Mouse (Mus musculus) kidney, postnatal 0 days (tissue): ENCODE results near the gene Abcg5. TPM values are rescaled to one million over a fixed set of nuclear protein-coding genes. Genes with fewer than 3 reads are reported as not detected.

ENCODE experiments used
- ATAC-seq: fragments of 200-750 bp; cut with Nextera tagmentation; replicated peaks from 2 replicates; pipeline ENCODE4 v1.8.0; 2017; ENCODE audit warnings: low read depth, moderate number of reproducible peaks, moderate TSS enrichment, moderate library complexity; ENCODE audit not compliant: low FRiP score
- DNase-seq: peaks from one replicate; pipeline ENCODE4 v3.0.0-alpha.2; 2016; ENCODE audit warnings: low spot score
- H3K27ac ChIP-seq: fragments of 300-500 bp; sonication (generic); 2 replicates; pipeline ENCODE4 v1.5.1; 2014; ENCODE audit warnings: mild to moderate bottlenecking
- H3K27me3 ChIP-seq: fragments of 300-500 bp; sonication (generic); 2 replicates; pipeline ENCODE4 v1.6.1; 2014; ENCODE audit warnings: low read length, mixed read lengths; ENCODE audit not compliant: insufficient read depth
- H3K36me3 ChIP-seq: fragments of 300-500 bp; sonication (generic); 2 replicates; pipeline ENCODE4 v1.6.1; 2014; ENCODE audit warnings: low read length, mixed read lengths; ENCODE audit not compliant: insufficient read depth
- H3K4me1 ChIP-seq: fragments of 300-500 bp; sonication (generic); replicated peaks from 2 replicates; pipeline ENCODE4 v1.6.1; 2014; ENCODE audit warnings: antibody characterized with exemption, low read length, mixed read lengths; ENCODE audit not compliant: insufficient read depth
- H3K4me2 ChIP-seq: fragments of 300-500 bp; sonication (generic); 2 replicates; pipeline ENCODE4 v1.6.1; 2014; ENCODE audit warnings: mild to moderate bottlenecking, low read length, moderate library complexity, mixed read lengths
- H3K4me3 ChIP-seq: fragments of 300-500 bp; sonication (generic); replicated peaks from 2 replicates; pipeline ENCODE4 v1.5.1; 2014; ENCODE audit warnings: low read depth, low read length
- H3K9ac ChIP-seq: fragments of 300-500 bp; sonication (generic); 2 replicates; pipeline ENCODE4 v1.6.1; 2014; ENCODE audit warnings: low read depth, low read length
- H3K9me3 ChIP-seq: fragments of 300-500 bp; sonication (generic); replicated peaks from 2 replicates; pipeline ENCODE4 v1.6.1; 2016; ENCODE audit warnings: low read length, inconsistent platforms, mixed read lengths
- CTCF ChIP-seq: IDR thresholded peaks from 2 replicates; pipeline ENCODE4 v1.5.1; 2016; ENCODE audit warnings: antibody characterized with exemption, low read depth, mild to moderate bottlenecking, moderate library complexity
- WGBS: fragments of 180-500 bp; shearing (Covaris S2); extraction: QIAGEN DNeasy Blood & Tissue Kit; methylation state at CpG from one replicate; pipeline ENCODE4 v1.1.7; 2014; 5-methylcytosine and 5-hydroxymethylcytosine counted together
- polyA plus RNA-seq: library from polyadenylated mRNA; unstranded; fragments of >200 nt; fragmentation: Nextera tagmentation; extraction: Ambion mirVana; gene quantifications from 2 replicates; pipeline ENCODE4 v1.2.1, GENCODE M21; 2015

Gene Abcg5
- polyA plus RNA-seq, 1 experiment from 2014 or later = 4.8 TPM

DNA sequence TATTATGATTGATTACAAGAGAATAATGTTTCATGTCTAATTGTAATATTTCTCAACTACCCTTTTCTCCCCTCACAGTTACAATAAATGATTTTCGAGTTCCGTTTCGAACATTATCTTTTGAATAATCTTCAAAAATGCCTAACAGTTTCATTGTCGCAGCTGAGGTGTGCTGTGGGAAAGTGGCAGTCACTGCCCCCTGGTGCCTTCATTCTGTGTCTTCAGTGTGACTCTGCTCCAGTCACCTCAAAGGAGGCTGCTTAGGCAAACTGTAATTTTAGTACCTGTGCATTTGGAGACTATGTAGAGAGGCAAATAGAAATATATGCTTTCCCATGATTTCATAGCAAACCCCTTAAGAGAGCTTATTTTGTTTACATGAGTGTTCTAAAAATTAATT is 60.8 kb downstream of the Abcg5 start:
- H3K4me3 ChIP-seq = no peak overlapping the region
- H3K36me3 ChIP-seq = peaks cover 3% of the 10 kb centered on the region; the same call in 1 of the 2 replicates
- DNase-seq = no peak
- H3K4me1 ChIP-seq = peaks cover 4% of the 10 kb centered on the region; the same call in 1 of the 2 replicates
- no peak overlapping the region for H3K27ac ChIP-seq
- TF ChIP-seq CTCF = peak; percentile 55
- H3K4me2 ChIP-seq = no peak overlapping the region
- 73% methylated on average over 4 of the region's 4 CpGs for WGBS
- no peaks in the 10 kb centered on the region for H3K9me3 ChIP-seq
- no peak for ATAC-seq
- no peaks in the 10 kb centered on the region for H3K27me3 ChIP-seq
- no peak overlapping the region for H3K9ac ChIP-seq

DNA sequence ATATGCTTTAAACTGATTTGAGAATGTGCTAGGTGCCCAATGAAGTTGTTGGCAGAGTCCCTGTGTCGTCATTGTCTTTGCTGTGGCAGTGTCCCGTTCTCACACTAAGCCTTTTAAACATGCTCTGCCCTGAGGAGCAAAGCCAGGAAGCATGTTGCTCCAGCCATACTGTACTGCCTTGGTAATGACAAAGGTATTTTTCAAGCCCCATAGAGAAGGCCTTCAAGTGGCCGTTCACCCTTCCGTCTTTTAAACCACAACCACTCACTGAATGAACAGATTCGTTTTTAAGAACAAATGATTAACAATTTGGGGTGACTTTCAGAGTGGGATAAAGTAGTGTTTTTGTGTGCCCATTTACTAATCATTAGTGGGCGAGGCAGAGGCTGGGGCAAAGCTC is 61.6 kb downstream of the Abcg5 start:
- no peak for DNase-seq

DNA sequence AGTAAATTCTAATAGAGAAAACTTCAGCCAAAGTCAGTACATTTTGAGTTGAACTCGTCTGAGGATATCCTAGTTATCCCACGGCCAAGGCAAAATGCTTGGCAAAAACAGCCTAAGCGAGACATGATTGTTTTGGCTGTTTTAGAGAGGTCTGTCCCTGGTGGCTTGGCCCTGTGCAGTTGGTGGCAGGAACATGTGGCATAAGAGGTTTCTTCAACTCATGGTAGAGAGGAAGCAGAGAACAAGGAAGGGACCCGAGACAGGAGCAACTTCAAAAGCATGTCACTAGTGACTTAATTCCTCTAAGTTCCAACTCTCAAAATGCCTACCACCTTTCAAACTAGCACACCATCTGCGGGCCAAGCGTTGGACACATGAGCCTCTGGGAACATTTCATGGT is 62.2 kb downstream of the Abcg5 start:
- H3K4me2 ChIP-seq = no peak overlapping the region
- no peaks in the 10 kb centered on the region for H3K27me3 ChIP-seq
- H3K9me3 ChIP-seq = no peaks in the 10 kb centered on the region
- H3K36me3 ChIP-seq = peaks cover 6% of the 10 kb centered on the region; the same call in 1 of the 2 replicates
- DNase-seq = no peak
- no peak for TF ChIP-seq CTCF
- H3K27ac ChIP-seq = no peak overlapping the region
- no peak for ATAC-seq
- H3K4me3 ChIP-seq = no peak overlapping the region
- WGBS = 86% methylated on average over 6 of the region's 6 CpGs
- H3K4me1 ChIP-seq = no peaks in the 10 kb centered on the region
- no peak overlapping the region for H3K9ac ChIP-seq

More for the DNA sequence above, 61.6 kb downstream of the Abcg5 start:
- ATAC-seq = no peak
- Histone ChIP-seq H3K4me1 (no peaks in the 10 kb centered on the region), H3K4me3 (no peak overlapping the region), H3K9me3 (no peaks in the 10 kb centered on the region), H3K27me3 (no peaks in the 10 kb centered on the region), H3K27ac (no peak overlapping the region), H3K36me3 (peaks cover 3% of the 10 kb centered on the region; the same call in 1 of the 2 replicates), H3K9ac (no peak overlapping the region), H3K4me2 (no peak overlapping the region)
- 84% methylated on average over 6 of the region's 6 CpGs for WGBS
- TF ChIP-seq CTCF = no peak

DNA sequence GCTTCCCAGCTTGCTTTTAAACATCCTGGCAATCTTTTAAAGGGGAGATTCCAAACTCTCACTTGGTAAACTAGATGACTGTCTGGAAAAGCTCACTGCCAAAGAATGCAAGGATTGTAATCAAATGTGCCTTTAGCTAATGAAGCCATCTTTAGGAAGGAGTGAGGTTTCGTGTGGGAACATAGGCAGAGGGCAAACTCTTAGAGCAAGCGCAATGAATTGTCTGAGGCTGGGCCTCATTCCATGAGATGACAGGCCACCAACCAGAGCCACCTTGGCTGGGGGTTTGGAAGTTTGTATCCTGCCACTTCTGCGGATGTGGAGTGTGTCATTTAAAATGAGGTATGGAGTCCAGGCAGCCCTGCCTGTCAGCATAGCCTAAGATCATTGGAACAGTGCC is 62.7 kb downstream of the Abcg5 start:
- Histone ChIP-seq H3K4me3 (no peak overlapping the region), H3K27me3 (no peaks in the 10 kb centered on the region), H3K9me3 (no peaks in the 10 kb centered on the region), H3K27ac (no peak overlapping the region), H3K4me1 (no peaks in the 10 kb centered on the region), H3K36me3 (peaks cover 6% of the 10 kb centered on the region; the same call in 1 of the 2 replicates), H3K4me2 (no peak overlapping the region), H3K9ac (no peak overlapping the region)
- no peak for ATAC-seq
- no peak for TF ChIP-seq CTCF
- no peak for DNase-seq
- 76% methylated on average over 3 of the region's 3 CpGs for WGBS

DNA sequence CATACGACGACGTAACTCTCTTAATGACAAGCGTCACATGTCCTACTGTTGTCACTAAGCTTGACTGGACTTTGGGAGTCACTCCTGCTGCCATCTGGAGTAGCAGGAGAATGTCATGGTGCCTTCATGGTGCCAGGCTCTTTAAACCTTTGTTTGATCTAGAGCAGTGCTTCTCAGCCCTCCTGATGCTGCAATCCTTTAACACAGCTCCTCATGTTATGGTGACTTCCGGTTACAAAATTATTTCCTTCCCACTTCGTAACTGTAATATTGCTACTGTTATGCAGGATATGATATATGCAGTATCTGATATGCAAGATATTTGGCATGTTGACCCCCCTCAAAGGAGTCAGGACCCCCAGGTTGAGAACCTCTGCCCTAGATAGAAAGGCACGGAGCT is 63.7 kb downstream of the Abcg5 start:
- Histone ChIP-seq H3K27me3 (no peaks in the 10 kb centered on the region), H3K27ac (no peak overlapping the region), H3K4me3 (no peak overlapping the region), H3K4me2 (no peak overlapping the region), H3K36me3 (peaks cover 11% of the 10 kb centered on the region), H3K4me1 (no peaks in the 10 kb centered on the region), H3K9me3 (no peaks in the 10 kb centered on the region), H3K9ac (no peak overlapping the region)
- no peak for DNase-seq
- 82% methylated on average over 7 of the region's 7 CpGs for WGBS
- no peak for ATAC-seq
- no peak for TF ChIP-seq CTCF

DNA sequence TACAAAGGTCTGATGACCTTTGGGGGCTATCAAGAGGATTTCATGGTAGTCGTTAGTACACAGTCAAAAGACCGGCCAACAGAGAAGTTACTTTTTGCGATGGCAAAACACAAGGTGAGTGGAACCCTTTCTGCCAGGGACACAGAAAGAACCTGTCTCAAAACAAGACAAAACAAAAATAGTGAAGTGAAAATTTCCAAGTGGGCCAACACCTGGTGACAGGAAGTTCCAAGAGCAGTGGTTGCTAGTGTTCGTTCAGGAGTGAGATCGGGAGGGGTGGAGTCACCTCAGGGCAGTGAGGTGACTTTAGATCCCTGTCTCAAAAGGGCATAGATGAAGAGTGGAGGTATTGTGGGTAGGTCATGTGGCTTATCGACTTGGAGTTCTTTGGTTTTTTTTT is 64.9 kb downstream of the Abcg5 start:
- TF ChIP-seq CTCF = no peak
- DNase-seq (no peak), ATAC-seq (no peak)
- Histone ChIP-seq H3K4me1 (no peaks in the 10 kb centered on the region), H3K27ac (no peak overlapping the region), H3K36me3 (peaks cover 17% of the 10 kb centered on the region), H3K27me3 (no peaks in the 10 kb centered on the region), H3K9ac (no peak overlapping the region), H3K4me3 (no peak overlapping the region), H3K4me2 (no peak overlapping the region), H3K9me3 (no peaks in the 10 kb centered on the region)
- WGBS = 89% methylated on average over 6 of the region's 6 CpGs

DNA sequence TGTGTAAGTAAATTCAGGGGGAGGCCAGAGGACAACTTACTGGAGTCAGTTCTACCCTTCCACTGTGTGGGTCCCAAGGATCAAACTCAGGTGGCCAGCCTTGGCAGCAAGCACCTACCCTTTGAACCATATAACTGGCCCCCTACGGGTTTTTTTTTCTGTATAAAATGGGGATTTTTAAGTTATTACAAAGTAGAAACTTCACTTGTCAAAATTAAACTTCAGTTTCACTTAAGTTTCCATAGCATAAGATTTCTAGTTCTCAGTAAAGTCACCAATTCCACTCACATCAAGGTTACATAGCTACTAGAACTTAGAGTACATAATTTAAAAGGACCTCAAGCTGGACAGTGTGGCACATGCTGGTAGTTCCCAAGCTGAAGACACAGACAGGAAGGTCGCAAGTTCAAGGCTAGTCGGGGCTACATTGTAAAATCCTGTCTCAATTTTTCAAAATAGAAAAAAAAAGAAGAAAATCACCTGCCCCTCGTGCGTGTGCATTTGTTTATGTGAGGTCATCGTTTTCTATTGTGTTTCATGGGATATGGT is 66.2 kb downstream of the Abcg5 start:
- 75% methylated on average over 6 of the region's 6 CpGs for WGBS
- no peak for TF ChIP-seq CTCF
- no peak overlapping the region for H3K9ac ChIP-seq
- H3K9me3 ChIP-seq = no peaks in the 10 kb centered on the region
- DNase-seq (no peak), ATAC-seq (no peak)
- no peak overlapping the region for H3K27ac ChIP-seq
- peaks cover 3% of the 10 kb centered on the region; the same call in 1 of the 2 replicates for H3K4me1 ChIP-seq
- H3K4me3 ChIP-seq = no peak overlapping the region
- H3K36me3 ChIP-seq = peaks cover 17% of the 10 kb centered on the region
- H3K27me3 ChIP-seq = no peaks in the 10 kb centered on the region
- no peak overlapping the region for H3K4me2 ChIP-seq
